Mouse (Mus musculus): ENCODE results near the gene Carmil1. TPM values are rescaled to one million over a fixed set of nuclear protein-coding genes. Genes with fewer than 3 reads are reported as not detected.

Gene Carmil1
- polyA plus RNA-seq, 1 experiment from 2014 or later = 30.0 TPM

GRCm38 (mm10) chr13:24236736-24237135 is 43.9 kb downstream of the Carmil1 start:
- WGBS = 92% methylated on average over 4 of the region's 4 CpGs
- no peak overlapping the region for H3K4me2 ChIP-seq (ENCODE audit: low read depth, low read length, severe bottlenecking)
- no peaks in the 10 kb centered on the region for H3K36me3 ChIP-seq (ENCODE audit: control insufficient read depth, insufficient read depth, low read length)
- H3K27me3 ChIP-seq (ENCODE audit: control insufficient read depth, insufficient read depth, low read length) = no peaks in the 10 kb centered on the region
- no peak overlapping the region for H3K9ac ChIP-seq (ENCODE audit: low read length)
- H3K27ac ChIP-seq (ENCODE audit: low read depth, low read length) = no peak overlapping the region
- H3K4me3 ChIP-seq (ENCODE audit: low read depth, low read length) = no peak overlapping the region
- no peak for DNase-seq (ENCODE audit: low spot score)
- no peaks in the 10 kb centered on the region for H3K4me1 ChIP-seq (replicated peaks; ENCODE audit: control insufficient read depth, insufficient read depth, low read length)
- no peak for ATAC-seq (replicated peaks; ENCODE audit: low FRiP score)
- H3K9me3 ChIP-seq (ENCODE audit: control insufficient read depth, low read length) = no peaks in the 10 kb centered on the region

GRCm38 (mm10) chr13:24232750-24233149 is 47.8 kb downstream of the Carmil1 start:
- H3K4me2 ChIP-seq (ENCODE audit: low read depth, low read length, severe bottlenecking) = no peak overlapping the region
- 91% methylated on average over 6 of the region's 6 CpGs for whole genome bisulfite sequencing
- H3K27ac ChIP-seq (ENCODE audit: low read depth, low read length) = no peak overlapping the region
- H3K9ac ChIP-seq (ENCODE audit: low read length) = no peak overlapping the region
- no peaks in the 10 kb centered on the region for H3K36me3 ChIP-seq (ENCODE audit: control insufficient read depth, insufficient read depth, low read length)
- no peak for DNase-seq (ENCODE audit: low spot score)
- no peaks in the 10 kb centered on the region for H3K9me3 ChIP-seq (ENCODE audit: control insufficient read depth, low read length)
- H3K4me1 ChIP-seq (replicated peaks; ENCODE audit: control insufficient read depth, insufficient read depth, low read length) = no peaks in the 10 kb centered on the region
- no peak overlapping the region for H3K4me3 ChIP-seq (ENCODE audit: low read depth, low read length)
- H3K27me3 ChIP-seq (ENCODE audit: control insufficient read depth, insufficient read depth, low read length) = no peaks in the 10 kb centered on the region
- no peak for ATAC-seq (replicated peaks; ENCODE audit: low FRiP score)

- Histone ChIP-seq H3K9me3 (ENCODE audit: control insufficient read depth, low read length) (no peaks in the 10 kb centered on the region), H3K27me3 (ENCODE audit: control insufficient read depth, insufficient read depth, low read length) (no peaks in the 10 kb centered on the region), H3K4me1 (replicated peaks; ENCODE audit: control insufficient read depth, insufficient read depth, low read length) (no peaks in the 10 kb centered on the region), H3K27ac (ENCODE audit: low read depth, low read length) (no peak overlapping the region), H3K4me3 (ENCODE audit: low read depth, low read length) (no peak overlapping the region), H3K9ac (ENCODE audit: low read length) (no peak overlapping the region), H3K36me3 (ENCODE audit: control insufficient read depth, insufficient read depth, low read length) (no peaks in the 10 kb centered on the region), H3K4me2 (ENCODE audit: low read depth, low read length, severe bottlenecking) (no peak overlapping the region)
- DNase-seq (ENCODE audit: low spot score) (no peak), ATAC-seq (replicated peaks; ENCODE audit: low FRiP score) (no peak)
- WGBS = 89% methylated on average over 10 of the region's 10 CpGs
Measured at GRCm38 (mm10) chr13:24231746-24232483, 48.7 kb downstream of the Carmil1 start.

- no peaks in the 10 kb centered on the region for H3K4me1 ChIP-seq (replicated peaks; ENCODE audit: control insufficient read depth, insufficient read depth, low read length)
- no peak overlapping the region for H3K4me2 ChIP-seq (ENCODE audit: low read depth, low read length, severe bottlenecking)
- H3K36me3 ChIP-seq (ENCODE audit: control insufficient read depth, insufficient read depth, low read length) = no peaks in the 10 kb centered on the region
- WGBS = 92% methylated on average over 2 of the region's 2 CpGs
- H3K27ac ChIP-seq (ENCODE audit: low read depth, low read length) = no peak overlapping the region
- H3K27me3 ChIP-seq (ENCODE audit: control insufficient read depth, insufficient read depth, low read length) = no peaks in the 10 kb centered on the region
- no peak overlapping the region for H3K4me3 ChIP-seq (ENCODE audit: low read depth, low read length)
- DNase-seq (ENCODE audit: low spot score) = no peak
- H3K9ac ChIP-seq (ENCODE audit: low read length) = no peak overlapping the region
- no peak for ATAC-seq (replicated peaks; ENCODE audit: low FRiP score)
- H3K9me3 ChIP-seq (ENCODE audit: control insufficient read depth, low read length) = no peaks in the 10 kb centered on the region
Measured at GRCm38 (mm10) chr13:24231146-24231545, 49.4 kb downstream of the Carmil1 start.

GRCm38 (mm10) chr13:24230541-24231095 is 50.0 kb downstream of the Carmil1 start:
- WGBS = 88% methylated on average over 4 of the region's 4 CpGs
- ATAC-seq (replicated peaks; ENCODE audit: low FRiP score) = no peak

GRCm38 (mm10) chr13:24223425-24224201 is 57.0 kb downstream of the Carmil1 start:
- Histone ChIP-seq H3K4me1 (replicated peaks; ENCODE audit: control insufficient read depth, insufficient read depth, low read length) (no peaks in the 10 kb centered on the region; the same call in 1 of the 2 replicates), H3K4me2 (ENCODE audit: low read depth, low read length, severe bottlenecking) (no peak overlapping the region), H3K9me3 (ENCODE audit: control insufficient read depth, low read length) (no peaks in the 10 kb centered on the region; the same call in 1 of the 2 replicates), H3K9ac (ENCODE audit: low read length) (no peak overlapping the region), H3K27me3 (ENCODE audit: control insufficient read depth, insufficient read depth, low read length) (no peaks in the 10 kb centered on the region), H3K27ac (ENCODE audit: low read depth, low read length) (no peak overlapping the region), H3K4me3 (ENCODE audit: low read depth, low read length) (no peak overlapping the region), H3K36me3 (ENCODE audit: control insufficient read depth, insufficient read depth, low read length) (no peaks in the 10 kb centered on the region)
- 75% methylated on average over 8 of the region's 8 CpGs for WGBS
- DNase-seq (ENCODE audit: low spot score) (no peak), ATAC-seq (replicated peaks; ENCODE audit: low FRiP score) (no peak)

More at GRCm38 (mm10) chr13:24230541-24231095, 50.0 kb downstream of the Carmil1 start:
- Histone ChIP-seq H3K36me3 (ENCODE audit: control insufficient read depth, insufficient read depth, low read length) (no peaks in the 10 kb centered on the region), H3K27ac (ENCODE audit: low read depth, low read length) (no peak overlapping the region), H3K4me1 (replicated peaks; ENCODE audit: control insufficient read depth, insufficient read depth, low read length) (no peaks in the 10 kb centered on the region), H3K9ac (ENCODE audit: low read length) (no peak overlapping the region), H3K9me3 (ENCODE audit: control insufficient read depth, low read length) (no peaks in the 10 kb centered on the region; the same call in 1 of the 2 replicates), H3K4me2 (ENCODE audit: low read depth, low read length, severe bottlenecking) (no peak overlapping the region), H3K4me3 (ENCODE audit: low read depth, low read length) (no peak overlapping the region), H3K27me3 (ENCODE audit: control insufficient read depth, insufficient read depth, low read length) (no peaks in the 10 kb centered on the region)
- DNase-seq (ENCODE audit: low spot score) = no peak

- ATAC-seq (replicated peaks; ENCODE audit: low FRiP score) = no peak
- 91% methylated on average over 3 of the region's 3 CpGs for WGBS
Measured at GRCm38 (mm10) chr13:24220441-24220970, 60.1 kb downstream of the Carmil1 start.

GRCm38 (mm10) chr13:24211229-24211628 is 69.4 kb downstream of the Carmil1 start:
- H3K4me2 ChIP-seq (ENCODE audit: low read depth, low read length, severe bottlenecking) = no peak overlapping the region
- no peaks in the 10 kb centered on the region for H3K27me3 ChIP-seq (ENCODE audit: control insufficient read depth, insufficient read depth, low read length)
- H3K9me3 ChIP-seq (ENCODE audit: control insufficient read depth, low read length) = no peaks in the 10 kb centered on the region
- H3K4me3 ChIP-seq (ENCODE audit: low read depth, low read length) = no peak overlapping the region
- ATAC-seq (replicated peaks; ENCODE audit: low FRiP score) (no peak), DNase-seq (ENCODE audit: low spot score) (no peak)
- H3K4me1 ChIP-seq (replicated peaks; ENCODE audit: control insufficient read depth, insufficient read depth, low read length) = no peaks in the 10 kb centered on the region
- H3K27ac ChIP-seq (ENCODE audit: low read depth, low read length) = no peak overlapping the region
- H3K36me3 ChIP-seq (ENCODE audit: control insufficient read depth, insufficient read depth, low read length) = no peaks in the 10 kb centered on the region
- WGBS = 84% methylated on average over 2 of the region's 2 CpGs
- no peak overlapping the region for H3K9ac ChIP-seq (ENCODE audit: low read length)

More at GRCm38 (mm10) chr13:24220441-24220970, 60.1 kb downstream of the Carmil1 start:
- H3K9me3 ChIP-seq (ENCODE audit: control insufficient read depth, low read length) = no peaks in the 10 kb centered on the region
- no peaks in the 10 kb centered on the region for H3K27me3 ChIP-seq (ENCODE audit: control insufficient read depth, insufficient read depth, low read length)
- H3K4me2 ChIP-seq (ENCODE audit: low read depth, low read length, severe bottlenecking) = no peak overlapping the region
- H3K4me3 ChIP-seq (ENCODE audit: low read depth, low read length) = no peak overlapping the region
- no peak overlapping the region for H3K9ac ChIP-seq (ENCODE audit: low read length)
- no peak for DNase-seq (ENCODE audit: low spot score)
- H3K27ac ChIP-seq (ENCODE audit: low read depth, low read length) = no peak overlapping the region
- H3K36me3 ChIP-seq (ENCODE audit: control insufficient read depth, insufficient read depth, low read length) = no peaks in the 10 kb centered on the region
- no peaks in the 10 kb centered on the region; the same call in 1 of the 2 replicates for H3K4me1 ChIP-seq (replicated peaks; ENCODE audit: control insufficient read depth, insufficient read depth, low read length)

Data from forebrain, embryonic 11.5 days (tissue).